Mouse (Mus musculus): ENCODE results near the gene Cd33. TPM values are rescaled to one million over a fixed set of nuclear protein-coding genes. Genes with fewer than 3 reads are reported as not detected.

The Cd33 gene
- 1.4 and 2.2 TPM in 2 replicates for polyA plus RNA-seq (2015; fragmentation: Nextera tagmentation; extraction: Ambion mirVana)

DNA sequence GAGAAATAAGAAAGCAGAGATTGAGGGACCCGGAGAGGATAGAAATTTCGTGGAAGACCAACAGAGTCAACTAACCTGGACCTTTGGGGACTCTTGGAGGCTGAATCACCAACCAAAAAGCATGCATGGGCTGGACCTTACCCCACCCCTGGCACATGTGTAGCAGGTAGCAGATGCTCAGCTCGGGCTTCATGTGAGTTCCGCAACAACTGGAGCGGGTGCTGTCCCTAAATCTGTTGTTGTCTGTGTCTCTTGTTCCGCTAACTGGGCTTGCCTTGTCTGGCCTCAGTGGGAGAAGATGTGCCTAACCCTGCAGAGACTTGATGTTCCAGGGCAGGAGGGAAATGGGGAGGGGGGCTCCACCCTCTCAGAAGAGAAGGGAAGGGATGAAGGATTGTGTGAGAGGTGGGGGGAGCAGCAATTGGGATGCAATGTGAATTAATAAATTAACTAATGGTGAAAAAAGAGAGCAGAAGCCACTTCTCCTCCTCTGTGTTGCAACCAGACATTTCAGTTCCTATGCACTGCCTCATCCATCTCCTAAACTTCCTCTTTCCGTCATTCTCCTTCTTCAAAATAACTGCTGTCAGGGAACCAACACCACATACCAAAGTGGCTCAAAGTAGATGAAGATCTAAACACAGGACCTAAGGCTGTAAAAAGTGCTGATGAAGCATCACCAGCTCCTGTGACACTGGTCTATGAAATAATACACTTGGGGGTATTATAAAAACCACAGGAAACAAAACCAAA, at the start of gene Cd33:
Gene Cd33 (minus strand): TSS at position 204 of the 753 bp plus-strand sequence.
- WGBS: 79% methylated on average over 7 of the region's 7 CpGs
- ATAC-seq (ENCODE audit: insufficient number of reproducible peaks, low FRiP score, low TSS enrichment, low read depth): no peak
- H3K36me3 ChIP-seq: no peaks in the 10 kb centered on the region
- H3K9ac ChIP-seq: no peak within 1 kb of the TSS
- H3K27me3 ChIP-seq: no peaks in the 10 kb centered on the region
- no peaks in the 10 kb centered on the region for H3K9me3 ChIP-seq
- no peak within 1 kb of the TSS for H3K27ac ChIP-seq
- H3K4me2 ChIP-seq: no peak within 1 kb of the TSS
- H3K4me3 ChIP-seq: no peak within 1 kb of the TSS
- no peaks in the 10 kb centered on the region for H3K4me1 ChIP-seq

DNA sequence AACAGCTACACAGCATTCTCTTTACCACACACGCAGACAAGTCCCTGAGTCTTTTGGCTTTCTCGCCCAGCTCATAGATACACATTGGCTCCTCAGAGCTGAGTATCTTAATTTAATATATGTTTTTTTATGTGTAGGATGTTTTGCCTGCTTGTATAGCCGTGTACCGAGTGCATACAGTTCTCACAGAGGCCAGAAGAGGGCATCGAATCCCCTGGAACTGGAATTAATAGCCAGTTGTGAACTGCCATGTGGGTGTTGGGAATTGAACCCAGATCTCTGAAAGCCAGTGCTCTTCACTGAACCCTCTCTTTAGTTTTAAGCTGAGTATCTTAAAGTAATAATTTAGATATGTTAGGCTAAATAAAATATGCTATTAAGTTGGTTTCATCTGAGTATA, 40.6 kb upstream of the Cd33 start:
- no peak overlapping the region for H3K9ac ChIP-seq
- WGBS: 92% methylated on average over 5 of the region's 5 CpGs
- no peak overlapping the region for H3K27ac ChIP-seq
- H3K4me1 ChIP-seq: peaks cover 7% of the 10 kb centered on the region
- peaks cover 59% of the 10 kb centered on the region for H3K36me3 ChIP-seq
- no peaks in the 10 kb centered on the region for H3K9me3 ChIP-seq
- H3K27me3 ChIP-seq: no peaks in the 10 kb centered on the region
- no peak for ATAC-seq (ENCODE audit: insufficient number of reproducible peaks, low FRiP score, low TSS enrichment, low read depth)
- no peak overlapping the region for H3K4me3 ChIP-seq
- no peak overlapping the region for H3K4me2 ChIP-seq

- WGBS: 53% methylated on average over 5 of the region's 5 CpGs
- Histone ChIP-seq H3K36me3 (peaks cover 21% of the 10 kb centered on the region), H3K9ac (peak overlapping the region; percentile 65; the same call in 1 of the 2 replicates)
Measured at GRCm38 (mm10) chr7:43580526-43580925, 36.3 kb upstream of the Cd33 start.

DNA sequence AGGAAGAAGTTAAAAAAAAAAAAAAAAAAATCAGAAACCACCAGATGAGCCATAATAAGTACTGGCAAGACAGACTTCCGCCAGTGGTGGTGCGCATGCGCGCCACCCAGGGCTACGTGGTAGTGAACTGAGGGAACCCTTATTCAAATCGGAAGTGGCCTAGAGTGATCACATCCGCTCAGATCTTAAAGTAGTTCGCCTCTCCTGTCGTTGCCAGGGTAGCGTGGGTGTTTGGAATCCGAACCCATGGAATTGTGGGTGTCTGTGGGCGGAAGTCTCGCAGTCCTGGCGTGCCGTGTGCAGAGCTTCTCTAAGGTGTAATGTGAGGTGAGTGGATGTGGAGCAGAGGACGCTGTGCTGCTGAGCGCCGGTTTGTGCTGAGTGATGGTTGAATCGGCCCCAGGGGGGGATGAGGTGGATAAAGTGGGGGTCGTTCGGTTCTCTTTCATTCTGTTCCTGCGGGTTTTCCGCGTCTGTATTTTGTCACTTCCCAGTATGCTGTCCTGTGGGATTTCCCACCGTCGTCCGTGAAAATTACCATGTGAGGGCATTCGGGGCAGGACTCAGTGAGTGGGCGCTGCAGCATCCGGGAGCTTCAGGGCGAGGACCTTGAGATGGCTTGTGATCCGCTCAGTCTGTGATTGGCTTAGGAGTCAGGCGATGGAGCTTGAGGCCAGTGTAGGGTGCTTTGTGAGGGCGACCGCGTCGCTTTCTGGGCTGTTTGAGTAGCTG, 35.4 kb upstream of the Cd33 start, which contains the start of gene Zfp719:
Gene Zfp719 (plus strand): TSS at position 171 of the 732 bp plus-strand sequence.
- Histone ChIP-seq H3K9ac (peak within 1 kb of the TSS; percentile 65), H3K36me3 (peaks cover 19% of the 10 kb centered on the region), H3K4me1 (peaks cover 7% of the 10 kb centered on the region), H3K27me3 (no peaks in the 10 kb centered on the region), H3K27ac (peak within 1 kb of the TSS; percentile 93), H3K4me3 (peak within 1 kb of the TSS; percentile 71), H3K9me3 (no peaks in the 10 kb centered on the region), H3K4me2 (peak within 1 kb of the TSS; percentile 57)
- peak; percentile 95 for ATAC-seq (ENCODE audit: insufficient number of reproducible peaks, low FRiP score, low TSS enrichment, low read depth)
- under 1% methylated on average over 37 of the region's 37 CpGs for WGBS

More at GRCm38 (mm10) chr7:43580526-43580925, 36.3 kb upstream of the Cd33 start:
- ATAC-seq (ENCODE audit: insufficient number of reproducible peaks, low FRiP score, low TSS enrichment, low read depth): no peak
- Histone ChIP-seq H3K9me3 (no peaks in the 10 kb centered on the region), H3K4me2 (peak overlapping the region; percentile 57), H3K4me3 (peak overlapping the region; percentile 71), H3K27ac (peak overlapping the region; percentile 17; the same call in 1 of the 2 replicates), H3K27me3 (no peaks in the 10 kb centered on the region), H3K4me1 (peaks cover 7% of the 10 kb centered on the region)

- H3K9me3 ChIP-seq: no peaks in the 10 kb centered on the region; the same call in 1 of the 2 replicates
- WGBS: 93% methylated on average over 2 of the region's 2 CpGs
- H3K4me2 ChIP-seq: no peak overlapping the region
- peaks cover 62% of the 10 kb centered on the region for H3K36me3 ChIP-seq
- H3K27ac ChIP-seq: no peak overlapping the region
- no peaks in the 10 kb centered on the region for H3K27me3 ChIP-seq
- no peak for ATAC-seq (ENCODE audit: insufficient number of reproducible peaks, low FRiP score, low TSS enrichment, low read depth)
- no peak overlapping the region for H3K4me3 ChIP-seq
- no peak overlapping the region for H3K9ac ChIP-seq
- no peaks in the 10 kb centered on the region for H3K4me1 ChIP-seq
Measured at GRCm38 (mm10) chr7:43571216-43571615, 27.0 kb upstream of the Cd33 start.

DNA sequence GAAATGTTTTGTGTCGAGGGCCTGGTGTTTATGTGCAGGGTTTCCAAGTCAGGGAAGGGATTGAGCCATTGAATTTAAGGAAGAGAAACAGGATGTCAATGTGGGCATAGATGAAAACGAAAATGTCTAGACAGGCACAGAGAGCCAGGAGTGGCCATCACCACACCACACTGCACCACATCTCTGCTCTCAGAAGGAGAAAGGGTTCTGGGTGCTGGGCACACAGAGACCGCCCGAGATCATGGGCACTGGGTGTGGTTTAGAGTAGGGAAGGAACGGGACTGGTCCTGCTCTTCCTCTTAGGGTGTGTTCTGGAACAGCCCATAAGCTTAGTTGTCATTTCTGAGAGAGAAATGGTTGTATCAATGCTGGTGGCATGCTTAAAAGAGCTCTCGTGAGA, 19.1 kb upstream of the Cd33 start:
- 53% methylated on average over 6 of the region's 6 CpGs for WGBS
- no peaks in the 10 kb centered on the region for H3K27me3 ChIP-seq
- H3K4me2 ChIP-seq: peak overlapping the region; percentile 81
- ATAC-seq (ENCODE audit: insufficient number of reproducible peaks, low FRiP score, low TSS enrichment, low read depth): no peak
- peaks cover 13% of the 10 kb centered on the region for H3K4me1 ChIP-seq
- H3K36me3 ChIP-seq: peaks cover 27% of the 10 kb centered on the region
- H3K9ac ChIP-seq: 0 out of 2 replicates have a peak overlapping the region, but pooled peaks have one; percentile 10
- H3K27ac ChIP-seq: no peak overlapping the region
- peak overlapping the region; percentile 71 for H3K4me3 ChIP-seq
- H3K9me3 ChIP-seq: no peaks in the 10 kb centered on the region

DNA sequence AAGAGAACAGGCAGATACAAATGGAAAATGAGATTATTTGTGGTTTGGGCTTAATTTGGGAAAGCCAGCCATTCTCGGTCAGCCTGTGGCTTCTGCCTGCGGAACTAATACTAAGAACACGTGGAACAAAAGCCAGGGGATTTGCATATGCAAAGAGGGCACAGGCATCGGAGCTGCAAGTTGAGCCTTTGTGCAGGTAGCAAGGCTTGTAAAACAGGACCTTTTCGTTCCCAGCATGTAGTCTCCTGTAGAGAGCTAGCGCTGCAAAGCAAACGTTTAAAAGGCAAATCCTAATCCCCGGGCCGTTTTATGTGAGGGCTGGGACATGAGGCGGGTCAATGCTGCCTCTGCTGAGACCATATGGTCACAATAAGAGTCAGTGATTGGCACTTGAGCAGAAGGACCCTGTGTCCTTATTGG, 18.4 kb upstream of the Cd33 start:
- peaks cover 13% of the 10 kb centered on the region for H3K4me1 ChIP-seq
- H3K9me3 ChIP-seq: no peaks in the 10 kb centered on the region
- H3K9ac ChIP-seq: peak overlapping the region; percentile 76
- ATAC-seq (ENCODE audit: insufficient number of reproducible peaks, low FRiP score, low TSS enrichment, low read depth): no peak
- under 1% methylated on average over 10 of the region's 10 CpGs for WGBS
- peaks cover 21% of the 10 kb centered on the region for H3K36me3 ChIP-seq
- H3K27me3 ChIP-seq: no peaks in the 10 kb centered on the region
- peak overlapping the region; percentile 71 for H3K4me3 ChIP-seq
- peak overlapping the region; percentile 89 for H3K27ac ChIP-seq
- peak overlapping the region; percentile 81 for H3K4me2 ChIP-seq

- H3K36me3 ChIP-seq: peaks cover 15% of the 10 kb centered on the region
- peak; percentile 85 for ATAC-seq (ENCODE audit: insufficient number of reproducible peaks, low FRiP score, low TSS enrichment, low read depth)
- peak within 1 kb of the TSS; percentile 81 for H3K4me2 ChIP-seq
- H3K27ac ChIP-seq: peak within 1 kb of the TSS; percentile 89
- WGBS: under 1% methylated on average over 27 of the region's 27 CpGs
- peak within 1 kb of the TSS; percentile 71 for H3K4me3 ChIP-seq
- H3K9me3 ChIP-seq: no peaks in the 10 kb centered on the region
- H3K4me1 ChIP-seq: peaks cover 13% of the 10 kb centered on the region
- H3K27me3 ChIP-seq: no peaks in the 10 kb centered on the region
- peak within 1 kb of the TSS; percentile 76 for H3K9ac ChIP-seq
Measured at GRCm38 (mm10) chr7:43562006-43562633, 17.9 kb upstream of the Cd33 start, which contains the start of gene Zfp658. TSS of gene Zfp658 (plus strand) at chr7:43562256.

DNA sequence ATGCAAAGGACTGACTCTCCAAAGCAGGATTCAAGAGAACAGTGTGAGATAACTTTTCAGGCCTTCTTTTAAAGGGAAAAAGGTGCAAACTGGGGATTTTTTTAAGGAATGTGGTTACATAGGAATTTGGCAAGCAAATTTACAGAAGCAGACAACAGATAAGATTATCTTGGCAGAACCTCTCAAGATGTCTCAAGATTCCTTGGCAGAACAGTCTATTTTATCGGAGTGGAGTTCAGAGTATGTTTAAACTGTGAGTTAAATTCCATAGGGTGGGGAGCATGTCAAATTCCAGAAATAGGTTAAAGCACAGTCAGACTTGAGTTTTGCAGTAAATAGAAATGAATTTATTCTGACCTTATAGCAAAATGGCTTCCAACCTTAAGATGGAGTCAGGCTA, 12.7 kb upstream of the Cd33 start:
- H3K27me3 ChIP-seq: no peaks in the 10 kb centered on the region
- no peak overlapping the region for H3K27ac ChIP-seq
- H3K36me3 ChIP-seq: no peaks in the 10 kb centered on the region
- no peak overlapping the region for H3K4me3 ChIP-seq
- ATAC-seq (ENCODE audit: insufficient number of reproducible peaks, low FRiP score, low TSS enrichment, low read depth): no peak
- H3K4me1 ChIP-seq: 0 out of 2 replicates have a peak, but pooled peaks cover 5% of the 10 kb centered on the region
- no peak overlapping the region for H3K9ac ChIP-seq
- 55% methylated on average over 1 of the region's 1 CpGs for WGBS
- no peaks in the 10 kb centered on the region for H3K9me3 ChIP-seq
- no peak overlapping the region for H3K4me2 ChIP-seq

DNA sequence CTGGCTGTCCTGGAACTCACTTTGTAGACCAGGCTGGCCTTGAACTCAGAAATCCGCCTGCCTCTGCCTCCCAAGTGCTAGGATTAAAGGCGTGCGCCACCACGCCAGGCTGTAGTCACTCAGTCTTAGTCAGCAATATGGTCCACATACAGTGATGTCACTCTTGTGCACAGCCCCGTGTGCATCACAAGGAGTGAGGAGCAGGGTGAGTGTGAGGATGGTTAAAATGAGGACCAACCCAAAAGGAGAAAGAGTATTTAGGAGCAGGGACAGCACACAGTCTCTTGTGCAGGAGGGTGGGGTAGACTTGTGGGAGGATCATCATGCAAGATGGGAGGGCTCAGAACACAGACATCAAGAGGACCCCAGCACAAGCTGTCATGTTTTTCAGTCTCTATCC, 11.1 kb upstream of the Cd33 start:
- no peak overlapping the region for H3K4me2 ChIP-seq
- H3K4me1 ChIP-seq: 0 out of 2 replicates have a peak, but pooled peaks cover 5% of the 10 kb centered on the region
- H3K27me3 ChIP-seq: no peaks in the 10 kb centered on the region
- ATAC-seq (ENCODE audit: insufficient number of reproducible peaks, low FRiP score, low TSS enrichment, low read depth): no peak
- H3K4me3 ChIP-seq: no peak overlapping the region
- H3K9ac ChIP-seq: no peak overlapping the region
- 86% methylated on average over 5 of the region's 5 CpGs for WGBS
- H3K27ac ChIP-seq: no peak overlapping the region
- H3K9me3 ChIP-seq: no peaks in the 10 kb centered on the region
- H3K36me3 ChIP-seq: no peaks in the 10 kb centered on the region

DNA sequence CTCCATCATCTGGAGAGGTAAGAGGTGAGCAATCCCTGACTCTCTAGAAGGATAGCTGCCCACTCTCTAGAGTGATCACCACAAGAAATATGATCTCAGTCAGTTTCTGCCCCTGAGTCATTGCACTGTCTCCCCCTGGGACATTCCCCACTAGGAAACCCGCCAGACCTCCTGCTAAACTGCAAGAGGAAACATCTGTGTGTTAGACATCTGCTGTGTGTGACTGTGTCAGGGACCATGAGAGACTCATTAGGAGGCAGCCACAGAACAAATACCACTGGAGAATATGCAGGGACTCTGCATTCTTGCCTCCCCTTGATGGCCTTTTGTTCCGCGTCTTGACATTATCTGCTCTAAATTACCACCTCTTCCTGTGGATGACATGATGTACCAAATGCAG, 10.3 kb upstream of the Cd33 start:
- Histone ChIP-seq H3K9me3 (no peaks in the 10 kb centered on the region), H3K27ac (no peak overlapping the region), H3K36me3 (no peaks in the 10 kb centered on the region), H3K27me3 (no peaks in the 10 kb centered on the region), H3K4me1 (0 out of 2 replicates have a peak, but pooled peaks cover 5% of the 10 kb centered on the region), H3K4me3 (no peak overlapping the region), H3K9ac (no peak overlapping the region), H3K4me2 (no peak overlapping the region)
- no peak for ATAC-seq (ENCODE audit: insufficient number of reproducible peaks, low FRiP score, low TSS enrichment, low read depth)
- WGBS: 44% methylated on average over 3 of the region's 3 CpGs

Measured in limb, embryonic 15.5 days (tissue).